Mouse (Mus musculus) layer of hippocampus, adult 11-12 months (tissue): ENCODE measurements around the gene Dync1i1.
"Not testable (repeated sequence)": the region's sequence is repeated elsewhere in the genome, so short reads cannot be mapped to it uniquely, and the experiment has no call there.

ENCODE experiments used
- DNase-seq: peaks from one replicate; pipeline ENCODE4 v3.0.0; 2022; ENCODE audit warnings: low spot score

Dync1i1 gene

GRCm38 (mm10) chr6:5725611-5726236 lies at the start of gene Dync1i1:
Gene Dync1i1 (plus strand): TSS chr6:5725639.
- peak; percentile 72 for DNase-seq

- no peak for DNase-seq
These were observed 45.7 kb upstream of the Dync1i1 start for GRCm38 (mm10) chr6:5679738-5680137.

GRCm38 (mm10) chr6:5701826-5702225 lies 23.6 kb upstream of the Dync1i1 start:
- DNase-seq, result no peak

GRCm38 (mm10) chr6:5707894-5708293 lies 17.5 kb upstream of the Dync1i1 start:
- not testable (repeated sequence) for DNase-seq

GRCm38 (mm10) chr6:5710063-5710605 lies 15.3 kb upstream of the Dync1i1 start:
- DNase-seq, result no peak

GRCm38 (mm10) chr6:5712620-5713019 lies 12.8 kb upstream of the Dync1i1 start:
- DNase-seq, result no peak

GRCm38 (mm10) chr6:5715101-5715618 lies 10.3 kb upstream of the Dync1i1 start:
- DNase-seq, result no peak

- no peak for DNase-seq
These were observed 6.5 kb upstream of the Dync1i1 start for GRCm38 (mm10) chr6:5718955-5719354.

- DNase-seq, result not testable (repeated sequence)
These were observed 4.7 kb upstream of the Dync1i1 start for GRCm38 (mm10) chr6:5720716-5721115.

- DNase-seq, result no peak
These were observed 1.5 kb upstream of the Dync1i1 start for GRCm38 (mm10) chr6:5723986-5724385.

GRCm38 (mm10) chr6:5726237-5726670 lies 815 bp downstream of the Dync1i1 start:
- peak; percentile 15 for DNase-seq

GRCm38 (mm10) chr6:5733217-5733616 lies 7.8 kb downstream of the Dync1i1 start:
- DNase-seq, result peak; percentile 45

- DNase-seq, result no peak
These were observed 9.0 kb downstream of the Dync1i1 start for GRCm38 (mm10) chr6:5734398-5734797.

- no peak for DNase-seq
These were observed 9.4 kb downstream of the Dync1i1 start for GRCm38 (mm10) chr6:5734862-5735261.

GRCm38 (mm10) chr6:5739711-5740110 lies 14.3 kb downstream of the Dync1i1 start:
- DNase-seq, result peak; percentile 20

GRCm38 (mm10) chr6:5741395-5742032 lies 16.1 kb downstream of the Dync1i1 start:
- no peak for DNase-seq

GRCm38 (mm10) chr6:5750079-5750711 lies 24.8 kb downstream of the Dync1i1 start:
- no peak for DNase-seq

- DNase-seq, result peak; percentile 49
These were observed 26.7 kb downstream of the Dync1i1 start for GRCm38 (mm10) chr6:5752128-5752527.

GRCm38 (mm10) chr6:5752617-5753016 lies 27.2 kb downstream of the Dync1i1 start:
- DNase-seq, result no peak

GRCm38 (mm10) chr6:5756509-5757130 lies 31.2 kb downstream of the Dync1i1 start:
- DNase-seq, result no peak

- DNase-seq, result no peak
These were observed 37.5 kb downstream of the Dync1i1 start for GRCm38 (mm10) chr6:5762943-5763342.

- DNase-seq, result no peak
These were observed 43.1 kb downstream of the Dync1i1 start for GRCm38 (mm10) chr6:5768576-5768975.
